Comparison of ENCODE assay signal across 6 mouse cellular contexts in the genomic region with DNA sequence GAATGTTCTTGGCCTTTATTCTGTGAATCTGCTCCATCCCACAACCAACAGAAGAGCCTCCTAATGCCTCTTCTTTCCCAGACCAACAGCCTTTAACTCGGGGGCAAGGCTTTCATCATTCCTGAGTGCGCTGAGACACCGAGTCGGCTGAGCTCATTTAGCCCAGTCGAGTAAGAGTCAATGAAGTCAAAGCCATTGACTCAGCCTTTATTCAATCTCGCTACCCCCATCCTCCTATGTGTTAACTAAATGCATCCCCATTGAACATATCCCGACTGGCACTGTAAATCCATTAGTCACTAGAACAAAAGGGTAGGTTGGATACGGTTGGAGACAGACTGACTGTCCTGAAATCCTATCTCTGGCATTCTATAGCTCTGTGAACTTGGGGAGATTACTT.
DNase-seq lines count a peak whose midpoint lies in the region; ATAC-seq and TF ChIP-seq lines count a peak whose summit lies in the region.
"Not testable (repeated sequence)": the region's sequence is repeated elsewhere in the genome, so short reads cannot be mapped to it uniquely, and the experiment has no call there.

No protein-coding gene starts in this region.

- H3K27me3 ChIP-seq in hindbrain, embryonic 11.5 days (ENCODE audit: control insufficient read depth, insufficient read depth, low read length); hindbrain, embryonic 13.5 days; hindbrain, embryonic 15.5 days; hindbrain, postnatal 0 days (ENCODE audit: insufficient read depth, low read length); neural tube, embryonic 12.5 days (replicated peaks); neural tube, embryonic 14.5 days (ENCODE audit: control insufficient read depth, insufficient read depth, low read length): not testable (repeated sequence)

- 48% methylated on average over 8 of the region's 8 CpGs for WGBS in hindbrain, embryonic 11.5 days
- WGBS in hindbrain, embryonic 13.5 days, result 28% methylated on average over 8 of the region's 8 CpGs
- WGBS in hindbrain, embryonic 15.5 days, result 32% methylated on average over 8 of the region's 8 CpGs
- 36% methylated on average over 8 of the region's 8 CpGs for WGBS in hindbrain, postnatal 0 days
- 39% methylated on average over 8 of the region's 8 CpGs for WGBS in neural tube, embryonic 12.5 days
- WGBS in neural tube, embryonic 14.5 days, result 45% methylated on average over 8 of the region's 8 CpGs

- not testable (repeated sequence) for TF ChIP-seq CTCF in hindbrain, postnatal 0 days (IDR thresholded peaks at IDR 0.05; ENCODE audit: low read depth)

- H3K4me3 ChIP-seq in hindbrain, embryonic 11.5 days (ENCODE audit: low read depth, low read length); hindbrain, embryonic 15.5 days; hindbrain, postnatal 0 days (ENCODE audit: low read length); neural tube, embryonic 12.5 days; neural tube, embryonic 14.5 days (ENCODE audit: low read depth, low read length): not testable (repeated sequence)
- H3K4me3 ChIP-seq in hindbrain, embryonic 13.5 days, result 0 out of 2 replicates have a peak overlapping the region, but pooled peaks have one; percentile 5

- ATAC-seq in hindbrain, embryonic 11.5 days (ENCODE audit: low FRiP score), result peak; percentile 63
- 0 out of 2 replicates have a peak, but pooled peaks have one; percentile 39 for ATAC-seq in hindbrain, embryonic 13.5 days (ENCODE audit: low FRiP score)
- ATAC-seq in hindbrain, embryonic 15.5 days (ENCODE audit: low FRiP score, low read depth); hindbrain, postnatal 0 days: not testable (repeated sequence)
- peak; percentile 80; the same call in 1 of the 2 replicates for ATAC-seq in neural tube, embryonic 12.5 days (ENCODE audit: low FRiP score, low read depth)
- ATAC-seq in neural tube, embryonic 14.5 days (ENCODE audit: low read depth), result peak; percentile 28; the same call in 1 of the 2 replicates

- H3K4me1 ChIP-seq in hindbrain, embryonic 11.5 days (replicated peaks; ENCODE audit: control insufficient read depth, insufficient read depth, low read length); hindbrain, embryonic 13.5 days (replicated peaks); hindbrain, embryonic 15.5 days (replicated peaks); hindbrain, postnatal 0 days (ENCODE audit: insufficient read depth, low read length); neural tube, embryonic 12.5 days; neural tube, embryonic 14.5 days (ENCODE audit: control insufficient read depth, insufficient read depth, low read length): not testable (repeated sequence)

- not testable (repeated sequence) for H3K27ac ChIP-seq in hindbrain, embryonic 11.5 days (ENCODE audit: low read depth, low read length); hindbrain, embryonic 13.5 days; hindbrain, embryonic 15.5 days (replicated peaks); hindbrain, postnatal 0 days; neural tube, embryonic 12.5 days; neural tube, embryonic 14.5 days (ENCODE audit: low read depth, low read length)

- H3K9ac ChIP-seq in hindbrain, embryonic 11.5 days (ENCODE audit: low read depth, low read length); hindbrain, embryonic 13.5 days; hindbrain, embryonic 15.5 days; hindbrain, postnatal 0 days (replicated peaks; ENCODE audit: low read length); neural tube, embryonic 12.5 days; neural tube, embryonic 14.5 days (replicated peaks; ENCODE audit: low read depth, low read length): not testable (repeated sequence)

- not testable (repeated sequence) for H3K4me2 ChIP-seq in hindbrain, embryonic 11.5 days (replicated peaks; ENCODE audit: low read depth, low read length); neural tube, embryonic 12.5 days (replicated peaks); neural tube, embryonic 14.5 days (ENCODE audit: low read depth, low read length)
- H3K4me2 ChIP-seq in hindbrain, embryonic 13.5 days, result peak overlapping the region; percentile 34; the same call in 1 of the 2 replicates
- peak overlapping the region; percentile 35 for H3K4me2 ChIP-seq in hindbrain, embryonic 15.5 days
- H3K4me2 ChIP-seq in hindbrain, postnatal 0 days (ENCODE audit: low read depth, low read length), result 0 out of 2 replicates have a peak overlapping the region, but pooled peaks have one; percentile 25

- H3K9me3 ChIP-seq in hindbrain, embryonic 11.5 days (ENCODE audit: control insufficient read depth, low read length); hindbrain, embryonic 13.5 days; hindbrain, embryonic 15.5 days; hindbrain, postnatal 0 days (ENCODE audit: low read length); neural tube, embryonic 12.5 days; neural tube, embryonic 14.5 days (ENCODE audit: control insufficient read depth, low read length): not testable (repeated sequence)

- H3K36me3 ChIP-seq in hindbrain, embryonic 11.5 days (ENCODE audit: control insufficient read depth, insufficient read depth, low read length); hindbrain, embryonic 13.5 days; hindbrain, embryonic 15.5 days; hindbrain, postnatal 0 days (ENCODE audit: insufficient read depth, low read length); neural tube, embryonic 12.5 days; neural tube, embryonic 14.5 days (ENCODE audit: control insufficient read depth, insufficient read depth, low read length): not testable (repeated sequence)

- peak; percentile 3 for DNase-seq in hindbrain, embryonic 11.5 days (ENCODE audit: low spot score)
- not testable (repeated sequence) for DNase-seq in hindbrain, postnatal 0 days (ENCODE audit: low spot score)
